Mouse (Mus musculus) intestine, embryonic 16.5 days (tissue): ENCODE measurements around the gene Pla2g10. TPM values are rescaled to one million over a fixed set of nuclear protein-coding genes. Genes with fewer than 3 reads are reported as not detected.
"Not testable (repeated sequence)": the region's sequence is repeated elsewhere in the genome, so short reads cannot be mapped to it uniquely, and the experiment has no call there.

Source experiments
- ATAC-seq: fragments of 200-750 bp; cut with Nextera tagmentation; 2 replicates; pipeline ENCODE4 v1.8.0; 2017; ENCODE audit warnings: moderate TSS enrichment, moderate library complexity
- H3K27ac ChIP-seq: fragments of 300-500 bp; sonication (generic); 2 replicates; pipeline ENCODE4 v1.5.1; 2014; ENCODE audit warnings: mild to moderate bottlenecking, low read length
- H3K27me3 ChIP-seq: fragments of 300-500 bp; sonication (generic); replicated peaks from 2 replicates; pipeline ENCODE4 v1.6.1; 2014; ENCODE audit warnings: low read length, control low read depth, mixed read lengths; ENCODE audit not compliant: control insufficient read depth, insufficient read depth
- H3K36me3 ChIP-seq: fragments of 300-500 bp; sonication (generic); 2 replicates; pipeline ENCODE4 v1.6.1; 2014; ENCODE audit warnings: low read length, control low read depth; ENCODE audit not compliant: control insufficient read depth, insufficient read depth
- H3K4me1 ChIP-seq: fragments of 300-500 bp; sonication (generic); 2 replicates; pipeline ENCODE4 v1.6.1; 2014; ENCODE audit warnings: low read length, control low read depth, mixed read lengths; ENCODE audit not compliant: control insufficient read depth, insufficient read depth
- H3K4me2 ChIP-seq: fragments of 300-500 bp; sonication (generic); 2 replicates; pipeline ENCODE4 v1.6.1; 2014; ENCODE audit warnings: low read depth, low read length, control low read depth
- H3K4me3 ChIP-seq: fragments of 300-500 bp; sonication (generic); 2 replicates; pipeline ENCODE4 v1.5.1; 2014; ENCODE audit warnings: mild to moderate bottlenecking, low read length
- H3K9ac ChIP-seq: fragments of 300-500 bp; sonication (generic); 2 replicates; pipeline ENCODE4 v1.6.1; 2014; ENCODE audit warnings: low read depth, low read length
- H3K9me3 ChIP-seq: fragments of 300-500 bp; sonication (generic); 2 replicates; pipeline ENCODE4 v1.6.1; 2016; ENCODE audit warnings: low read length, control low read depth; ENCODE audit not compliant: control insufficient read depth
- WGBS: fragments of 180-500 bp; shearing (Covaris S2); extraction: QIAGEN DNeasy Blood & Tissue Kit; methylation state at CpG from one replicate; pipeline ENCODE4 v1.1.7; 2014; 5-methylcytosine and 5-hydroxymethylcytosine counted together
- polyA plus RNA-seq: library from polyadenylated mRNA; unstranded; fragments of >200 nt; fragmentation: Nextera tagmentation; extraction: Ambion mirVana; gene quantifications from 2 replicates; pipeline ENCODE4 v1.2.1, GENCODE M21; 2015

Gene Pla2g10
- polyA plus RNA-seq, result 8.5 and 8.7 TPM in 2 replicates

DNA sequence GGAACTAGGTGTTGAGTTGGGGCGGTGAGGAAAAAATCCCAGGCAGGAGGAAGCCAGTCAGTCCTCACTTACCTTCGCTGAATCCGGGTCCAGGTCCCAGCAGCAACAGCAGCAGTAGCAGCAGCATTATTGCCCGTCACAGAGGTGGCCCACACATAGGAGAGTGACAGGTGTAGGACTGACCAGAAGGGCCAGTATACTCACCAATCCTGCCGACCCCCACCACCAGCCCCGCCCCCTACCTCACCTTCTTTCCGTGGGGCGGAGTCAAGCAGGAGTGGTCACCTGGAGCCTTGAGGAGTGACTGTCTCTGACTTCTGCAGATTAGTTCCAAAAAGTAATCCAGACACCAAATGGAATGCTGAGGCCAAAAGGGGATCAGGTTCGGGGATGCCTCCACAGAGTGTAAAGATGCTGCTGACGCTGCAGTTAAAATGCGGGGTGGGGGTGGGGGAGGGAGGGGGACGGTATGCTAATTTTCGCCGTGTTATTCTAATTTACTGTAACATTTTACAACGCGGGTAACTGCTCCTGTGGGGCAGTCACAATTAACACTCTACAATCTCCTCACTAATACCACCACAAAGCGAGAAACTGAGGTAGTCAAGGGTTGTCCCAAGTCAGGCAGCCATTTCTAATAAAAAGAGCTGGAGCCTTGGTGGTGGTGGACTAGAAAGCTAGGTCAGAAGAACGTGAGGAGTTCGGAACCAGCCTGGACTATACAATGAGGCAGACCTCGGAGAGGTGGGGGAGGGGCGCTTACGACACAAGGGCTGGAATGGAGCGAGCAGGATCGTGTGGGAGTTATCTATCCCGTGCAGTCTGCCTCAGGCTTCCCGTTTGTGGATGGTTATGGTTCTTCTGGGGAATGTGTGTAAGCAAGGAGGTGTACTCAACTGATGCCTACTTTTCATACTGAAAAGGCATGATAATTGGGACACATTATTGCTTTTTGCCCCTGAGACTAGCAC lies at the start of gene Pla2g10:
Gene Pla2g10, minus strand, starts transcription at position 699 of the 971 bp plus-strand sequence.
- Histone ChIP-seq H3K36me3 (no peaks in the 10 kb centered on the region), H3K4me3 (peak within 1 kb of the TSS; percentile 22), H3K27ac (no peak within 1 kb of the TSS), H3K9ac (0 out of 2 replicates have a peak within 1 kb of the TSS, but pooled peaks have one; percentile 14), H3K4me2 (peak within 1 kb of the TSS; percentile 47), H3K4me1 (no peaks in the 10 kb centered on the region), H3K27me3 (no peaks in the 10 kb centered on the region), H3K9me3 (no peaks in the 10 kb centered on the region)
- WGBS, result 8% methylated on average over 26 of the region's 26 CpGs
- 0 out of 2 replicates have a peak, but pooled peaks have one; percentile 22 for ATAC-seq

DNA sequence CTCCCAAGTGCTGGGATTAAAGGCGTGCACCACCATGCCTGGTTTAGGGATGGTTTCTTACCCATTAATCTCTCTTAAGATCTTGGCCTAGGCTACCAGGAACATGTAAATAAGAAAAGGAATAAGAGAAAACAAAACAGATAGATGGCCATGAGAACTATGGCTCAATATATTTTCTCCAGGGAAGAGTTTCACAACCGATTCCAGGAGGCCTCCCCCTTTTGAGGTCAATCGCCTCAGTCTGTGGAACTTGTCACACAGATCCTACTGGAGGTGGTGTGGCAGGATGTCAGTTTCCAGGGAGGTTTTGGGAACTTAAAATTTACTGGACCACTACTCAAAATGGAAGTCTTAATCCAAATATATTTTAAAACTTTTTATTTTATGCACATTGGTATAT lies 43.9 kb upstream of the Pla2g10 start:
- not testable (repeated sequence) for H3K9me3 ChIP-seq, H3K4me3 ChIP-seq, ATAC-seq, H3K27ac ChIP-seq, H3K36me3 ChIP-seq, H3K9ac ChIP-seq, H3K27me3 ChIP-seq, H3K4me2 ChIP-seq, H3K4me1 ChIP-seq
- 84% methylated on average over 3 of the region's 3 CpGs for WGBS

GRCm38 (mm10) chr16:13774011-13774410 lies 43.2 kb upstream of the Pla2g10 start:
- 71% methylated on average over 2 of the region's 2 CpGs for WGBS

DNA sequence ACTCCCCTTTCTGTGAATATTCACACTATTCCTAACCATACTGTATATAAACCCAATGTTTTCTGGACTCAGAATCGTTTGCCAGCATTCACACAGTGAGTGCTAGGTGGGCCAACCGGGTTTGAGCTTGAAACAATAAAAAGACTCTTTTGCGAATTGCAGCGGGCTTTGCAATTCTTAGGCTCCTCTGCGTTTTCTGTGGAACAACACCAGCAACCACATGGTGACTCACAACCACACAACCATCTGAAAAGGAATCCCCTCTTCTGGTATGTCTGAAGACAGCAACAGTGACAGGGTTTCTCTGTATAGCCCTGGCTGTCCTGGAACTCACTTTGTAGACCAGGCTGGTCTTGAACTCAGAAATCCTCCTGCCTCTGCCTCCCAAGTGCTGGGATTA lies 41.3 kb upstream of the Pla2g10 start:
- H3K27me3 ChIP-seq, H3K4me1 ChIP-seq, H3K9ac ChIP-seq, H3K36me3 ChIP-seq, H3K9me3 ChIP-seq, H3K4me2 ChIP-seq, ATAC-seq, H3K27ac ChIP-seq, H3K4me3 ChIP-seq: not testable (repeated sequence)
- WGBS, result 81% methylated on average over 5 of the region's 5 CpGs

More at GRCm38 (mm10) chr16:13774011-13774410, 43.2 kb upstream of the Pla2g10 start:
- H3K4me2 ChIP-seq, H3K9me3 ChIP-seq, H3K27me3 ChIP-seq, H3K27ac ChIP-seq, ATAC-seq, H3K36me3 ChIP-seq, H3K9ac ChIP-seq, H3K4me3 ChIP-seq, H3K4me1 ChIP-seq: not testable (repeated sequence)

- H3K4me1 ChIP-seq, H3K4me2 ChIP-seq, H3K36me3 ChIP-seq, H3K9ac ChIP-seq, H3K27ac ChIP-seq, H3K27me3 ChIP-seq, ATAC-seq, H3K9me3 ChIP-seq, H3K4me3 ChIP-seq: not testable (repeated sequence)
- 57% methylated on average over 4 of the region's 4 CpGs for WGBS
Measured at GRCm38 (mm10) chr16:13771603-13772002, 40.8 kb upstream of the Pla2g10 start.

DNA sequence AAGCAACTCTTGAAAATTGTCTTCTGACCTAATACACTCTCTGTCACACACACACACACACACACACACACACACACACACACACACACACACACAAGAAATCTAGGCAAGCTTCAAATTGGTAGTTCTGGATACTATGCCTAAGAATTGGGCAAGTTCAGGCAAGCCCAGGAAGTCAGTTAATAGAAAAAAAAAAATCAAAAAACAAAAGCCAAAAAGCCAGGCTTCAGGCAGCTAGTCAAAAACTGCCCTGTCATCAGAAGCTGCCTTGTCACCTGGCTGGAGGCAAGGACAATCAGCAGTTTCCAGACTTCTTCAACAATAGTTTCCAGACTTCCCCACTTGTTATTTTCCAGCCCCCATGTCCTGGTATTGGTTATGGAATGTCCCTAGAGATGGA lies 35.6 kb upstream of the Pla2g10 start:
- no peak overlapping the region for H3K4me2 ChIP-seq
- no peaks in the 10 kb centered on the region for H3K36me3 ChIP-seq
- no peaks in the 10 kb centered on the region for H3K27me3 ChIP-seq
- H3K4me3 ChIP-seq, result no peak overlapping the region
- no peak for ATAC-seq
- no peak overlapping the region for H3K9ac ChIP-seq
- H3K27ac ChIP-seq, result no peak overlapping the region
- no peaks in the 10 kb centered on the region for H3K9me3 ChIP-seq
- no peaks in the 10 kb centered on the region for H3K4me1 ChIP-seq

GRCm38 (mm10) chr16:13764519-13764918 lies 33.7 kb upstream of the Pla2g10 start:
- no peak for ATAC-seq
- no peaks in the 10 kb centered on the region for H3K36me3 ChIP-seq
- H3K4me3 ChIP-seq, result no peak overlapping the region
- no peak overlapping the region for H3K4me2 ChIP-seq
- no peaks in the 10 kb centered on the region for H3K27me3 ChIP-seq
- no peak overlapping the region for H3K9ac ChIP-seq
- no peak overlapping the region for H3K27ac ChIP-seq
- H3K4me1 ChIP-seq, result no peaks in the 10 kb centered on the region
- H3K9me3 ChIP-seq, result no peaks in the 10 kb centered on the region
- 67% methylated on average over 3 of the region's 3 CpGs for WGBS

DNA sequence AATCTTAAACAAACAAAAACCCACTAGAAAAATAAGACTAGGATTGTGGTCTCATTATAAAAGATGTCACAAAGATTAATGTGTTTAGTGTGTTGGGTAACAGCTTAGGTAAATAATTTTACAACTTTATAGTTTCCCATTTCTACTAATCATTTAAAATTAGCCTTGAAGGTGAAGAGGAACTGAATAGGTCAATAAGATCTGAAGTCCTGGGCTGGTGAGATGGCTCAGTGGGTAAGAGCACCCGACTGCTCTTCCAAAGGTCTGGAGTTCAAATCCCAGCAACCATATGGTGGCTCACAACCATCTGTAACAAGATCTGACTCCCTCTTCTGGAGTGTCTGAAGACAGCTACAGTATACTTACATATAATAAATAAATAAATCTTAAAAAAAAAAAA lies 32.0 kb upstream of the Pla2g10 start:
- not testable (repeated sequence) for H3K4me2 ChIP-seq, H3K27me3 ChIP-seq, H3K4me1 ChIP-seq, H3K36me3 ChIP-seq, H3K4me3 ChIP-seq, H3K9ac ChIP-seq, H3K9me3 ChIP-seq, H3K27ac ChIP-seq, ATAC-seq
- 80% methylated on average over 1 of the region's 1 CpGs for WGBS

GRCm38 (mm10) chr16:13757823-13758222 lies 27.0 kb upstream of the Pla2g10 start:
- Histone ChIP-seq H3K27ac (no peak overlapping the region), H3K4me2 (no peak overlapping the region), H3K9me3 (no peaks in the 10 kb centered on the region), H3K4me1 (no peaks in the 10 kb centered on the region), H3K4me3 (no peak overlapping the region), H3K36me3 (no peaks in the 10 kb centered on the region), H3K9ac (no peak overlapping the region), H3K27me3 (no peaks in the 10 kb centered on the region)
- no peak for ATAC-seq
- 94% methylated on average over 2 of the region's 2 CpGs for WGBS
